Mouse (Mus musculus) ES-Bruce4 (cell line): Measurements from ENCODE around the gene Figla. TPM values are rescaled to one million over a fixed set of nuclear protein-coding genes. Genes with fewer than 3 reads are reported as not detected.

Source experiments
- H3K27ac ChIP-seq: 2 replicates; pipeline ENCODE4 v1.5.1; 2012; ENCODE audit warnings: low read length, inconsistent platforms; ENCODE audit not compliant: insufficient read depth
- H3K27me3 ChIP-seq: 2 replicates; pipeline ENCODE4 v1.6.1; 2012; ENCODE audit warnings: mild to moderate bottlenecking, low read length, inconsistent platforms; ENCODE audit not compliant: control insufficient read depth, poor library complexity, insufficient read depth, severe bottlenecking
- H3K36me3 ChIP-seq: 2 replicates; pipeline ENCODE4 v1.6.1; 2012; ENCODE audit warnings: inconsistent platforms, mild to moderate bottlenecking, low read length, moderate library complexity; ENCODE audit not compliant: control insufficient read depth, poor library complexity, insufficient read depth, severe bottlenecking
- H3K4me1 ChIP-seq: one replicate; pipeline ENCODE4 v1.8.1; 2011; ENCODE audit warnings: low read length; ENCODE audit not compliant: control insufficient read depth, insufficient read depth
- H3K4me3 ChIP-seq: 2 replicates; pipeline ENCODE4 v1.5.1; 2011; ENCODE audit warnings: low read depth, mild to moderate bottlenecking, low read length
- H3K9ac ChIP-seq: 2 replicates; pipeline ENCODE4 v1.6.1; 2012; ENCODE audit warnings: low read depth, mild to moderate bottlenecking, inconsistent platforms; ENCODE audit not compliant: poor library complexity, severe bottlenecking
- H3K9me3 ChIP-seq: replicated peaks from 2 replicates; pipeline ENCODE4 v1.6.1; 2012; ENCODE audit warnings: mild to moderate bottlenecking, low read length, inconsistent platforms; ENCODE audit not compliant: control insufficient read depth, poor library complexity, insufficient read depth, severe bottlenecking
- CTCF ChIP-seq: IDR thresholded peaks from one replicate; pipeline ENCODE4 v1.8.1; 2011; ENCODE audit warnings: low read depth, low read length
- EP300 ChIP-seq: IDR thresholded peaks from 2 replicates; pipeline ENCODE4 v1.6.1; 2011; ENCODE audit warnings: low read depth, low read length; ENCODE audit not compliant: insufficient read depth
- POLR2A ChIP-seq: IDR thresholded peaks from one replicate; pipeline ENCODE4 v1.8.1; 2011; ENCODE audit warnings: low read length; ENCODE audit not compliant: insufficient read depth
- polyA plus RNA-seq: library from polyadenylated mRNA; stranded (reverse); fragments of >200 nt; gene quantifications from 2 replicates; pipeline ENCODE4 v1.2.4, GENCODE M21; 2011; ENCODE audit warnings: low read depth; ENCODE audit not compliant: missing spikeins, insufficient read depth, insufficient read length

The Figla gene
- polyA plus RNA-seq, 1 experiment: not detected

DNA sequence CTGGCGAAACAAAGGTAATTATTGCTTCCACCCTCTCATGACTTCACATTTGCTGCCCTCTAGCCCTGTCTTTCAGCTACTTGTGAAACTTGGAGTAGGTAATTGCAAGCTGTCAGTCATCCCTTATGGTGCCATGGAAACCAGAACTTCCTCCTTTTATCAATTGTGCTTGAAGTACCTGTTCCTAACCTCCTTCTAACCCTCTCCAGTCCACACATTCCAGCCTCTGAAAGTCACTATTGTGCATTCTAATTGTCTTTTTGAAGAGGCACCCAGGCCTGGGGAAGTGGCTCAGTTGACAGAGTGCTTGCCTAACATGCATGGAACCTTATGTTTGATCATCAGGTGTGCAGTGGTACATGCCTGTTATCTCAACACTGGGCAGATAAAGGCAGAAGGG, 17.7 kb downstream of the Figla start:
- no peak overlapping the region for H3K27ac ChIP-seq
- TF ChIP-seq POLR2A: no peak
- no peak for TF ChIP-seq CTCF
- TF ChIP-seq EP300: no peak

DNA sequence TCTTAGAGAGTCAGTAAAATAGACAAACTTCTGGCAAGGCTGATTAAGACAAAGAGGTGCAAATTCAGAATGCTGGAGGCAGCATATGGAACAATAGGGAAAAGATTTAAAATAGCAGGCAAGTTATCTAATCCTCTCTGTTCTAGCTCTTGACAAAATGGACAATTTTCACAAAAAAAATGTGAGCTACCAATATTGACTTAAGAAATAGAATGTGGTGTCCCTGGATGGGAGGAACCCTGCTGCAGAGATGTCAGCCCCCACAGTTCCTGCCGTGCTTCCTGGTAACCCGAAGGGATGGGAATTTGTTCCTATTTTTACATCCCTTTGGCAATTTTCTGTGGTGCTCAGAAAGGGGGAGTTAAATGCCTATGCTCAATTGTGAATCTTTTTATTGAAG, 22.9 kb downstream of the Figla start:
- Histone ChIP-seq H3K4me3 (no peak overlapping the region), H3K9ac (no peak overlapping the region), H3K9me3 (no peaks in the 10 kb centered on the region), H3K27ac (no peak overlapping the region), H3K36me3 (no peaks in the 10 kb centered on the region), H3K4me1 (no peaks in the 10 kb centered on the region), H3K27me3 (no peaks in the 10 kb centered on the region)
- TF ChIP-seq EP300: no peak
- TF ChIP-seq POLR2A: no peak
- TF ChIP-seq CTCF: no peak

More for the DNA sequence above, 17.7 kb downstream of the Figla start:
- no peaks in the 10 kb centered on the region for H3K4me1 ChIP-seq
- H3K4me3 ChIP-seq: no peak overlapping the region
- peaks cover 3% of the 10 kb centered on the region; the same call in 1 of the 2 replicates for H3K27me3 ChIP-seq
- no peak overlapping the region for H3K9ac ChIP-seq
- no peaks in the 10 kb centered on the region for H3K9me3 ChIP-seq
- H3K36me3 ChIP-seq: no peaks in the 10 kb centered on the region

DNA sequence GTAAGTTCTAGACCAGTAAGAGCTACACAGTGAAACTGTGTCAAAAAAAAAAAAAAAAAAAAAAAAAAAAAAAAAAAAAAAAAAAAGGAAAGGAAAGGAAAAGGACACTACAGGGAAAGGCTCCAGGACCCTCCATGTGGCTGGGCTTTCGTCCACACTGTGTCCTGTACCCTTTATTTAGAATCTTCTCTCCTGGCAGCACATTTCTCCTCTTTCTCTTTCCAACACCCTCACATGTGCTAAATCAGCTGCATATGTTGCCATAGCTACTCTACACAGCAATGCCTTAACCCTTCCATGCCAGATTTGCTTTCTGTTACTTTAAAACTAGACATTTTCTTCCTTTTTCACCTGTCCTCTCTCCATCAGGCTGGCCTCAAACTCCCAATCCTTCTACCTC, 24.2 kb downstream of the Figla start:
- Histone ChIP-seq H3K9me3 (no peaks in the 10 kb centered on the region), H3K9ac (no peak overlapping the region), H3K36me3 (no peaks in the 10 kb centered on the region), H3K4me3 (no peak overlapping the region), H3K27me3 (no peaks in the 10 kb centered on the region), H3K4me1 (no peaks in the 10 kb centered on the region), H3K27ac (no peak overlapping the region)
- TF ChIP-seq CTCF: no peak
- no peak for TF ChIP-seq POLR2A
- TF ChIP-seq EP300: no peak

DNA sequence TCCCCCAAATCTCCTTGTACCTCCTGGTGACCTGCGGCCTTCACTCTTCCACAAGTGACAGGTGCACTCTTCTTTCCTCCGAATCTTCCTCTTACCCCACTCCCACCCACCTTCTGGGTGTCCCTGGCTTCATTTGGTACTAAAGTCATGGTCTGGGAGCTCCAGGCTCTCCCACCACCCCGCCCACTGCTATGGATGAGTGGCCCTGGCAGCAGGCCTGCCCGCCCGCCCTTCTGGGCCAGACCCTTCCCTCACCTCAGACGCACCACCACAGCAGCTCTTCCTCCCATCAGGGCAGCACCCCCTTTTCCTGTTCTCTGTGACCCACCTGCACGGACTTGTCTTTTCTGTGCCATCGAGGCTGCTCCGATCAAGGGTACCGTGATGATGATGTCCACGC, 31.5 kb downstream of the Figla start:
- Histone ChIP-seq H3K4me3 (no peak overlapping the region), H3K9me3 (no peaks in the 10 kb centered on the region), H3K36me3 (no peaks in the 10 kb centered on the region), H3K4me1 (no peaks in the 10 kb centered on the region), H3K27me3 (no peaks in the 10 kb centered on the region), H3K27ac (no peak overlapping the region), H3K9ac (no peak overlapping the region)
- TF ChIP-seq EP300 (no peak), POLR2A (no peak), CTCF (no peak)

DNA sequence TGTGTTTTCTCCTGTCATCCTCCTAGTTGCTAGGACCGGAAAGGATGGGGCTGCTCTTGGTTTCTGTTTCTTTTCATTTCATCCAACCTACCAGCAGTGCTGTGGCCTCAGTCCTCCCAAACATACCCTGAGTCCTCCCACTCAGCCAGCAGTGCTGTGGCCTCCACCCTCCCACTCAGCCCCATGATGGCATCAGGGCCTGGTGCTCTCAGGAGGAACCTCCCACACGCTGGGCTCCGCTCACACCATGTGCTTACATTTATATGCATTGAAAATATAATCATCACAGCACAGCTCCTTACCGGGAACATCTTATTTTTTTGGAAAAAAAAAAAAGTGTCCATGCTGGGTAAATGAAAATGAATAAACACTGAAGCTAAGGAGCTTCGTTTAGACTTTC, 32.5 kb downstream of the Figla start:
- Histone ChIP-seq H3K9ac (no peak overlapping the region), H3K27ac (no peak overlapping the region), H3K4me3 (no peak overlapping the region), H3K4me1 (no peaks in the 10 kb centered on the region), H3K9me3 (no peaks in the 10 kb centered on the region), H3K27me3 (no peaks in the 10 kb centered on the region), H3K36me3 (no peaks in the 10 kb centered on the region)
- TF ChIP-seq CTCF (no peak), EP300 (no peak), POLR2A (no peak)

DNA sequence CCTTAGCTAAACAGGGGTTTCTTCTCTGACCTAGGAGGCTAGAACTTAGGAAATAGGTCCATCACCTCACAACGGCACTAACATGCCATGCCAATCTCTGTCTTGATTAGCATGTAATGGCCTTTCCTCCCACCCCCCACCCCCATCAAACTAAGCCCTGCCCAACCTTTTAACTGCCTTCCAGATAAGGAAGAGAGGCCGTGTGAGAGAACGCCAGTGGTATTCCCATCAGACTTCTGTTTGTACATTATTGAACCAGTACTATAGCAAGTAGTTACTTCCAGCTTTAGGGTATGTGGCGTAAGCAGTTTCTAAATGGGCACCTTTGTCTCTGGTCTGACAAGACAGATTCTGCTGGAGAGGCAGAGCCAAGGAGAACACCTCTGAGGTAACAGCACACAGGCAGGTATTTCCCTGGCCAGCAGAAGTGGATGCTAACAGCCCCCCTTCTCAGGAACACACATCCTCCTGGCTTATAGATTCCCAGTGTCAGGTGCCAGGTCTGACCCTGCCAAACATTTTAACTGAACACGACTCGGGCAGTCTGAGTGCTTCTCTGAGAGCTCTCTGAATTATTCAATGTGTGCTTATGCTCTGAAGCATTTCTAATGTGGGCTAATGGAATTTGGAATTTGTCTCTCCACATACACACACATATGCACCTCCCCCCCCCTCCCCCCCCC, 34.8 kb downstream of the Figla start:
- H3K9ac ChIP-seq: no peak overlapping the region
- no peak overlapping the region for H3K27ac ChIP-seq
- H3K36me3 ChIP-seq: no peaks in the 10 kb centered on the region
- H3K9me3 ChIP-seq: no peaks in the 10 kb centered on the region
- H3K4me1 ChIP-seq: no peaks in the 10 kb centered on the region
- no peak overlapping the region for H3K4me3 ChIP-seq
- TF ChIP-seq CTCF (no peak), EP300 (no peak)
- H3K27me3 ChIP-seq: no peaks in the 10 kb centered on the region
